ENCODE assay signal across 24 mouse cellular contexts in genomic region chr5:80402666-80403065, GRCm38 (mm10).
"Had no signal": no experiment of that assay in that cellular context is flagged by ENCODE, and none has a peak within 500 bp of the region (broad histone marks: within the 10 kb centered on the region; RNA-seq: fewer than 3 reads in every experiment).

No protein-coding gene starts in this region.

- H3K27me3 ChIP-seq: heart, embryonic 13.5 days; heart, embryonic 15.5 days; hindbrain, embryonic 13.5 days; hindbrain, embryonic 15.5 days; kidney, embryonic 15.5 days; limb, embryonic 13.5 days; limb, embryonic 15.5 days; liver, embryonic 12.5 days had no signal

- H3K4me2 ChIP-seq: heart, embryonic 11.5 days; heart, embryonic 13.5 days; heart, embryonic 15.5 days; hindbrain, embryonic 13.5 days; hindbrain, embryonic 15.5 days; kidney, embryonic 15.5 days; limb, embryonic 13.5 days; limb, embryonic 15.5 days; liver, embryonic 12.5 days had no signal

- H3K9ac ChIP-seq: heart, embryonic 13.5 days; heart, embryonic 15.5 days; hindbrain, embryonic 13.5 days; hindbrain, embryonic 15.5 days; kidney, embryonic 15.5 days; limb, embryonic 13.5 days; limb, embryonic 15.5 days; liver, embryonic 12.5 days had no signal

- H3K27ac ChIP-seq: heart, adult 2 months; heart, embryonic 13.5 days; heart, embryonic 15.5 days; hindbrain, embryonic 13.5 days; hindbrain, embryonic 15.5 days; hindbrain, postnatal 0 days; kidney, embryonic 15.5 days; kidney, postnatal 0 days; left cerebral cortex, adult 2 months; limb, embryonic 13.5 days; limb, embryonic 15.5 days; liver, embryonic 12.5 days had no signal

- ATAC-seq: hindbrain, postnatal 0 days; intestine, embryonic 16.5 days; liver, embryonic 12.5 days had no signal

- H3K36me3 ChIP-seq: heart, embryonic 13.5 days; heart, embryonic 15.5 days; hindbrain, embryonic 13.5 days; hindbrain, embryonic 15.5 days; kidney, embryonic 15.5 days; limb, embryonic 13.5 days; limb, embryonic 15.5 days; liver, embryonic 12.5 days had no signal

- DNase-seq: gastrocnemius, postnatal 14 days; gastrocnemius, postnatal 36 days; heart, adult 11 months; heart, adult 2 months; heart, postnatal 14 days; heart, postnatal 36 days; kidney, adult 11 months; kidney, adult 2 months; kidney, adult 9 months; kidney, postnatal 14 days; kidney, postnatal 36 days had no signal

- H3K9me3 ChIP-seq: heart, embryonic 13.5 days; heart, embryonic 15.5 days; hindbrain, embryonic 15.5 days; kidney, embryonic 15.5 days; limb, embryonic 13.5 days; limb, embryonic 15.5 days; liver, embryonic 12.5 days had no signal

- H3K4me1 ChIP-seq: heart, embryonic 13.5 days; heart, embryonic 15.5 days; hindbrain, embryonic 15.5 days; kidney, embryonic 15.5 days; limb, embryonic 13.5 days; limb, embryonic 15.5 days; liver, embryonic 12.5 days had no signal

- H3K4me3 ChIP-seq: heart, adult 2 months; heart, embryonic 13.5 days; heart, embryonic 15.5 days; hindbrain, embryonic 13.5 days; hindbrain, embryonic 15.5 days; kidney, embryonic 15.5 days; left cerebral cortex, adult 2 months; limb, embryonic 13.5 days; limb, embryonic 15.5 days; liver, embryonic 12.5 days had no signal
